Mouse (Mus musculus): Measurements from ENCODE around the gene Mdm2.

GRCm38 (mm10) chr10:117641400-117642200, 69.0 kb downstream of the Mdm2 start:
- TF ChIP-seq CTCF (conservative IDR thresholded peaks at IDR 0.05; ENCODE audit: insufficient read depth, insufficient read length, low read depth, low read length) (no peak), POLR2A (IDR thresholded peaks at IDR 0.05; ENCODE audit: low read depth, low read length) (no peak)
